Mouse (Mus musculus) embryo, embryonic 9.5 days (tissue): ENCODE results near the gene Kiss1r.

Experiments used
- DNase-seq: peaks from one replicate; pipeline ENCODE4 v3.0.0-alpha.2; 2017; ENCODE audit errors: extremely low spot score

The Kiss1r gene

GRCm38 (mm10) chr10:79897316-79898245, 19.2 kb upstream of the Kiss1r start:
- DNase-seq, result no peak

GRCm38 (mm10) chr10:79900951-79901410, 15.8 kb upstream of the Kiss1r start:
- no peak for DNase-seq

- no peak for DNase-seq
Observed at GRCm38 (mm10) chr10:79906712-79907111, 10.1 kb upstream of the Kiss1r start.

GRCm38 (mm10) chr10:79907415-79907814, 9.4 kb upstream of the Kiss1r start:
- DNase-seq, result no peak

DNA sequence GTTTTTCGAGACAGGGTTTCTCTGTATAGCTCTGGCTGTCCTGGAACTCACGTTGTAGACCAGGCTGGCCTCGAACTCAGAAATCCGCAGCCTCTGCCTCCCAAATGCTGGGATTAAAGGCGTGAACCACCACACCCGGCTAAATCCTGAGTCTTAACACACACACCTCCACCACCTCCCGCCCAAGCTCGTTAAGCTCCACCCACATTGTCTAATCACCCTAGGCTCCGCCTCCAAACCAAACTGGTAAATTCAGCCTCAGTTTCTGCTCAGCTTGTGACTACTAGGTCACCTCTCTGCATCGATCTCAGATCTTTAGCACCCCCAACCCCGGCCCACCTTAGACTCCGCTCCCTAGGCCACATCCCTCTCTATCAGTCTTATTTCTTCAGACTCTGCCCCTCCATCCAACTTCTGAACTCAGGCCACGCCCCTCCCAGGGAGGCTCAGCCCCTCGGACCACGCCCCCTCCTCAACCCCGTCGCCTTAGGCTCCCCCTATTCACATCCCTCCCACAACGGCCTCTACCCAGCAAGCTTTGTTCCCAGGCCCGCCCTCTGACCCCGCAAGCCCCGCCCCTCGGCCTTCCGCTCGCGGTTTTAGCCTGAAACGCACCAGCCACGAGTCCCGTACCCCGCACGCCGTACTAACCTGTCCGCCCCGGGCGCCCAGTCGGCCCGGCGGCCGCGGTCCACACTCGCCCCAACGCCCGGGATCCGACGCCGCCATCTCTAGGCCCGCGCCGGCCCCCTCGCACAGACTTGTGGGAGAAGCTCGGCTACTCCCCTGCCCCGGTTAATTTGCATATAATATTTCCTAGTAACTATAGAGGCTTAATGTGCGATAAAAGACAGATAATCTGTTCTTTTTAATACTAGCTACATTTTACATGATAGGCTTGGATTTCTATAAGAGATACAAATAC, 8.3 kb upstream of the Kiss1r start, which contains the start of gene Med16:
Med16 (minus strand) TSS at position 757 of the 925 bp plus-strand sequence.
- peak; percentile 99 for DNase-seq

DNA sequence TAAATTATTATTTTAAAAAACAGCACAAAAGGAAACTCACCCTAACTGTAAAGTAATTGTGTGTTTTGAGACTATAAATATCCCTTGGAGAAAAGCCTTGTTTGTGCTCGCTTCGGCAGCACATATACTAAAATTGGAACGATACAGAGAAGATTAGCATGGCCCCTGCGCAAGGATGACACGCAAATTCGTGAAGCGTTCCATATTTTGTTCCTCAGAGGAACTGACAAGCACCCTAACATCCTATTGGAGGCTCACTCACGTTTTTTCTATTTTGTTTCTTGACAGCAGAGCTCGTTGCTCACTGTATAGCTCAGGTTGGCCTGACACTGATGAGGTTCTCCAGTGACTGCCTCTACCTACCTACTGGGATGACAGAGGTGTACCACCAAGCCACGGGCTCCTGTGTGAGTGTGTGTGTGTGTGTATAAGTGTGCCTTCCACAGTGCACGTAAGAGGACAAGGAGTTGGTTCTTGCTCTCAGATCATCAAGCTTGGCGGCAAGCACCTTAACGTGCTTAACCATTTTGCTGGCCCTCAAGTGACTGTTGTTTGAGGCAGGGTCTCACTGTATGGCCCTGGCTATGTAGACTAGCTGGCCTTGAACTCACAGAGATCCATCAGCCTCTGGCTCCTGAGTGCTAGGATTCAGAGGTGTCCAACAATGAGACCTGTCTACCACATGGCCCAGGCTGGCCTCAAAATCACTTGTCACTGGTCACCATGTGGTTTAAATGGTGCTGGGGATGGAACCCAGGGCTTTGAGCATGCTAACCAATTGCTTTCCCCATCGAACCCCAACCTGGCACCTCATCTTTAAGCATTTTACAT, 7.5 kb upstream of the Kiss1r start:
- peak; percentile 83 for DNase-seq

DNA sequence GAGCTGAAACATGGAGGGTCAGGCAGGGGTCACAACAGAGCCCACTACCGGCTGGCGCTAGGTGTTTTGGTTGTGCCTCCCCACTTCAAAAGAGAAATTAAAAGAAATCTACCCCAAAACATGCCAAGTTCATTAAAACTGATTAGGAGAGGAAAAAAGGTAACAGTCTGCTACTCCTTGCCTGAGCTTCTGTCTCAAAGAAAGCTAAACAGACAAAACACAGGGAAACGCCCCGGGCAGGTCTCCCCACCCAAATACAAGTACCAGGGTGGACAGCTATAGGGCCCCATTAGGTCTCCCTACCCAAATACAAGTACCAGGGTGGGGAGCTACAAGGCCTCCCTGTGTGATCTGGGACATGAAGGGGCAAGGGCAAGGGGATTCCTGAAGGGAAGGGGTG, 6.2 kb upstream of the Kiss1r start, which contains the start of gene Gm26602:
Gm26602 (plus strand) TSS at position 301 of the 400 bp plus-strand sequence.
- DNase-seq, result no peak

GRCm38 (mm10) chr10:79912412-79912811, 4.4 kb upstream of the Kiss1r start:
- no peak for DNase-seq

- no peak for DNase-seq
Observed at GRCm38 (mm10) chr10:79914131-79914947, 2.4 kb upstream of the Kiss1r start.

GRCm38 (mm10) chr10:79914948-79915596, 1.7 kb upstream of the Kiss1r start:
- no peak for DNase-seq

GRCm38 (mm10) chr10:79916081-79916480, 690 bp upstream of the Kiss1r start:
- no peak for DNase-seq

GRCm38 (mm10) chr10:79917532-79918100, 845 bp downstream of the Kiss1r start:
- no peak for DNase-seq

DNA sequence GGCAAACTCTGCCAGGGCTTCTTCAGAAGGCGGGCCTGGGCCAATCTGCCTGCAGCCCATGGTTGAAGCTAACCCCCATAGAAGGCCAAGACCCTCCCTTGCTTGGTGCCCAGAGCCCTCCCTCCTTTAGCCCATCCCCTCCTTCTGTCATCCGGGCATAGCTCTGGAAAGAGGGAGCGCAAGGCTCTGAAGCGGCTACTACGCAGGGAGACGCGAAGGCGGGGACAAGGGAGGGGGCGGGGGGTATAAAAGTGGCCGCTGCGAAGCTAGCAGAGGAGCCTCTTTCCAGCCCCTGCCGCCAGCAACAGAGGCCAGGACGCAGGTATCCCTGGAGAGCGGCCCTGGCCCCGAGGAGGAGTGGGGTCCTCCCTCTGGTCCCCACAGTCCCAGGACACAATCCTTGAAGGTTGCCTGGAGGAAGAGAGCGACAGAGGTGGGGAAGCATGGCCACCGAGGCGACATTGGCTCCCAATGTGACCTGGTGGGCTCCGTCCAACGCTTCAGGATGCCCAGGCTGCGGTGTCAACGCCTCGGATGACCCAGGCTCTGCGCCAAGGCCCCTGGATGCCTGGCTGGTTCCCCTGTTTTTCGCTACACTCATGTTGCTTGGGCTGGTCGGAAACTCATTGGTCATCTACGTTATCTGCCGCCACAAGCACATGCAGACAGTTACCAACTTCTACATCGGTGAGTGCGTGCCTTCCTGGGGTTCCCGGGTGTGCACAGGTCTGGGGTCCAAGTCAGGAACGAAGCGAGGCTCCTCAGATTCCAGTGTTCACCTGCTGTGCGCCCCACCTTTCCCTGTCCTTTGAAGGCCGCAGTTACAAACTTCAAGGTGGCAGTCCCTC, 1.7 kb downstream of the Kiss1r start:
- no peak for DNase-seq

DNA sequence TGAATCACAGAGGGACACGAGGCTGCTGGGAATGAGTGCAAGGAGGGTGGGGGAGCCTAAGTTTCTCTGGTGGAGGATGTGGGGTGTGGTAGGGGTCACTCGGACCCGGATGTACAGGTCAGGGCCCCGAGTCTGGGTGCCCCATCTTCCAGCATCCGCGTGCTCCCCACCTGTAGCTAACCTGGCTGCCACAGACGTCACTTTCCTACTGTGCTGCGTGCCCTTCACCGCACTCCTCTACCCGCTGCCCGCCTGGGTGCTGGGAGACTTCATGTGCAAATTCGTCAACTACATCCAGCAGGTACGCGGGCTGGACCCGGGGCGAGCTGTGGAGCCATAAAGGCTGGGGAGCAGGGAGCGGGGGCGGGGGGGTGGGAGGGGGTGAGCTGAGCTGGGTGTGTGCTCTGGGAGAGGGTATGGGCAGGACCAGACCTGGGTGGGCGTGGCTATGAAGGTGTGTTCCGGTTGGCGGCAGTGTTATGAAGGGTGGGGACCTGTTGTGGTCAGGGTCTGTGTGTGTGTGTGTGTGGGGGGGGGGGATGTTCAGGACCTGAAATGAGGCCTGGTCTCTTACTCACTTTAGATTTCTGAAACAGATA, 2.6 kb downstream of the Kiss1r start:
- no peak for DNase-seq

- no peak for DNase-seq
Observed at GRCm38 (mm10) chr10:79920056-79920890, 3.5 kb downstream of the Kiss1r start.

DNA sequence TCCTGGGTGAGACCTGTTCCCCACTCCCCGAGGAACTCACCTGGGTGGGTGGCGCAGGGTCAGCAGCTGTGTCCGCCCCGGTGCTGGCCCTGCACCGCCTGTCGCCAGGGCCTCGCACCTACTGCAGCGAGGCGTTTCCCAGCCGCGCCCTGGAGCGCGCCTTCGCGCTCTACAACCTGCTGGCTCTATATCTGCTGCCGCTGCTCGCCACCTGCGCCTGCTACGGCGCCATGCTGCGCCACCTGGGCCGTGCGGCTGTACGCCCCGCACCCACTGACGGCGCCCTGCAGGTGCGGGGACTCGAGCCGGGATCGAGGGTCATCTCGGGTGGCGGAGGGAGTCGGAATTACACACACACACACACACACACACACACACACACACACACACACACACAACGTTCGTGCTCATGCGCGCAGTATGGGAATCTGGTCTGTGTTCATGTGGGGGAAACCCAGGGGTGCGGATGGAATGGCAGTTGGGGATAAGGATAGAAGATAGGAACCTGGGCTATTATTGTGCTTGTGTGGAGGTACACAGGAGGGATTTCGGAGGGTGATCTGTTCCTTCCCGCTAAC, 4.3 kb downstream of the Kiss1r start, which contains the start of gene R3hdm4:
R3hdm4 (minus strand) TSS at position 251 of the 578 bp plus-strand sequence.
- no peak for DNase-seq

DNA sequence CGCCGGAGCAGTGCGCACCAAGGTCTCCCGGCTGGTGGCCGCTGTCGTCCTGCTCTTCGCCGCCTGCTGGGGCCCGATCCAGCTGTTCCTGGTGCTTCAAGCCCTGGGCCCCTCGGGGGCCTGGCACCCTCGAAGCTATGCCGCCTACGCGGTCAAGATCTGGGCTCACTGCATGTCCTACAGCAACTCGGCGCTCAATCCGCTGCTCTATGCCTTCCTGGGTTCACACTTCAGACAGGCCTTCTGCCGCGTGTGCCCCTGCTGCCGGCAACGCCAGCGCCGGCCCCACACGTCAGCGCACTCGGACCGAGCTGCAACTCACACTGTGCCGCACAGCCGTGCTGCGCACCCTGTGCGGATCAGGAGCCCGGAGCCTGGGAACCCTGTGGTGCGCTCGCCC, 4.8 kb downstream of the Kiss1r start:
- DNase-seq, result no peak
